Mouse (Mus musculus): ENCODE results near the gene Gm49711. TPM values are rescaled to one million over a fixed set of nuclear protein-coding genes. Genes with fewer than 3 reads are reported as not detected.

The Gm49711 gene
- total RNA-seq, 1 experiment: not detected

GRCm38 (mm10) chr16:92064801-92065200 lies 6.7 kb downstream of the Gm49711 start:
- no peak for DNase-seq (ENCODE audit: low read depth, low spot score)
- Histone ChIP-seq H3K4me1 (ENCODE audit: control insufficient read depth in 2 of 2, insufficient read depth in 2 of 2, low read length in 2 of 2, poor library complexity in 1 of 2) (peaks cover 0 to 5% of the 10 kb centered on the region in 2 experiments; a peak in 1 of 4 replicates), H3K27ac (ENCODE audit: insufficient read depth, low read depth, low read length, poor library complexity, severe bottlenecking) (no peak overlapping the region), H3K9ac (ENCODE audit: insufficient read depth, low read depth, low read length, poor library complexity, severe bottlenecking) (no peak overlapping the region), H3K36me3 (ENCODE audit: control insufficient read depth, insufficient read depth, low read length, poor library complexity, severe bottlenecking) (0 out of 2 replicates have a peak, but pooled peaks cover 5% of the 10 kb centered on the region), H3K4me3 (ENCODE audit: insufficient read depth in 1 of 2, low read depth in 1 of 2, low read length in 2 of 2, poor library complexity in 1 of 2, severe bottlenecking in 1 of 2) (no peak overlapping the region), H3K9me3 (ENCODE audit: control insufficient read depth, insufficient read depth, low read depth, low read length) (no peaks in the 10 kb centered on the region)
- TF ChIP-seq CHD2 (IDR thresholded peaks at IDR 0.05; ENCODE audit: low read depth, low read length): no peak
- no peak for TF ChIP-seq HCFC1 (IDR thresholded peaks at IDR 0.05; ENCODE audit: borderline replicate concordance, insufficient read depth, low read length)
- TF ChIP-seq ZC3H11A (IDR thresholded peaks at IDR 0.05; ENCODE audit: borderline replicate concordance, low read depth, low read length): no peak
- no peak for TF ChIP-seq ZNF384 (IDR thresholded peaks at IDR 0.05; ENCODE audit: low read depth, low read length)
- no peak for TF ChIP-seq MAFK (IDR thresholded peaks at IDR 0.05; ENCODE audit: insufficient read depth, low read depth, low read length)
- in situ Hi-C loops (cut with MboI; ENCODE audit: low sequenced_read_pairs in 2 of 2, unreplicated experiment in 2 of 2): no loop called here

- H3K9ac ChIP-seq (ENCODE audit: insufficient read depth, low read depth, low read length, poor library complexity, severe bottlenecking): no peak overlapping the region
- H3K4me1 ChIP-seq (ENCODE audit: control insufficient read depth in 2 of 2, insufficient read depth in 2 of 2, low read length in 2 of 2, poor library complexity in 1 of 2): peaks cover 0 to 3% of the 10 kb centered on the region in 2 experiments; a peak in 1 of 4 replicates
- in situ Hi-C loops (cut with MboI; ENCODE audit: low sequenced_read_pairs in 2 of 2, unreplicated experiment in 2 of 2): no loop called here
- no peak for DNase-seq (ENCODE audit: low read depth, low spot score)
- H3K4me3 ChIP-seq (ENCODE audit: insufficient read depth in 1 of 2, low read depth in 1 of 2, low read length in 2 of 2, poor library complexity in 1 of 2, severe bottlenecking in 1 of 2): no peak overlapping the region
- TF ChIP-seq HCFC1 (IDR thresholded peaks at IDR 0.05; ENCODE audit: borderline replicate concordance, insufficient read depth, low read length) (no peak), CHD2 (IDR thresholded peaks at IDR 0.05; ENCODE audit: low read depth, low read length) (no peak), ZC3H11A (IDR thresholded peaks at IDR 0.05; ENCODE audit: borderline replicate concordance, low read depth, low read length) (no peak), ZNF384 (IDR thresholded peaks at IDR 0.05; ENCODE audit: low read depth, low read length) (no peak), MAFK (IDR thresholded peaks at IDR 0.05; ENCODE audit: insufficient read depth, low read depth, low read length) (no peak)
- peaks cover 6% of the 10 kb centered on the region; the same call in 1 of the 2 replicates for H3K36me3 ChIP-seq (ENCODE audit: control insufficient read depth, insufficient read depth, low read length, poor library complexity, severe bottlenecking)
- H3K27ac ChIP-seq (ENCODE audit: insufficient read depth, low read depth, low read length, poor library complexity, severe bottlenecking): no peak overlapping the region
- H3K9me3 ChIP-seq (ENCODE audit: control insufficient read depth, insufficient read depth, low read depth, low read length): no peaks in the 10 kb centered on the region
These were observed 12.2 kb downstream of the Gm49711 start for GRCm38 (mm10) chr16:92070338-92070737.

- no peak for TF ChIP-seq CHD2 (IDR thresholded peaks at IDR 0.05; ENCODE audit: low read depth, low read length)
- TF ChIP-seq HCFC1 (IDR thresholded peaks at IDR 0.05; ENCODE audit: borderline replicate concordance, insufficient read depth, low read length): no peak
- no peak for TF ChIP-seq MAFK (IDR thresholded peaks at IDR 0.05; ENCODE audit: insufficient read depth, low read depth, low read length)
- no peak for TF ChIP-seq ZNF384 (IDR thresholded peaks at IDR 0.05; ENCODE audit: low read depth, low read length)
- TF ChIP-seq ZC3H11A (IDR thresholded peaks at IDR 0.05; ENCODE audit: borderline replicate concordance, low read depth, low read length): no peak
- no peaks in the 10 kb centered on the region for H3K9me3 ChIP-seq (ENCODE audit: control insufficient read depth, insufficient read depth, low read depth, low read length)
- H3K9ac ChIP-seq (ENCODE audit: insufficient read depth, low read depth, low read length, poor library complexity, severe bottlenecking): no peak overlapping the region
- peaks cover 10% of the 10 kb centered on the region; the same call in 1 of the 2 replicates for H3K36me3 ChIP-seq (ENCODE audit: control insufficient read depth, insufficient read depth, low read length, poor library complexity, severe bottlenecking)
- in situ Hi-C loops (cut with MboI; ENCODE audit: low sequenced_read_pairs in 2 of 2, unreplicated experiment in 2 of 2): no loop called here
- H3K4me1 ChIP-seq (ENCODE audit: control insufficient read depth in 2 of 2, insufficient read depth in 2 of 2, low read length in 2 of 2, poor library complexity in 1 of 2): no peaks in the 10 kb centered on the region
- no peak overlapping the region for H3K27ac ChIP-seq (ENCODE audit: insufficient read depth, low read depth, low read length, poor library complexity, severe bottlenecking)
- DNase-seq (ENCODE audit: low read depth, low spot score): no peak
- H3K4me3 ChIP-seq (ENCODE audit: insufficient read depth in 1 of 2, low read depth in 1 of 2, low read length in 2 of 2, poor library complexity in 1 of 2, severe bottlenecking in 1 of 2): no peak overlapping the region
These were observed 18.7 kb downstream of the Gm49711 start for GRCm38 (mm10) chr16:92076797-92077196.

GRCm38 (mm10) chr16:92083771-92084453 lies 25.8 kb downstream of the Gm49711 start:
- no peak overlapping the region for H3K9ac ChIP-seq (ENCODE audit: insufficient read depth, low read depth, low read length, poor library complexity, severe bottlenecking)
- no peaks in the 10 kb centered on the region for H3K36me3 ChIP-seq (ENCODE audit: control insufficient read depth, insufficient read depth, low read length, poor library complexity, severe bottlenecking)
- TF ChIP-seq ZC3H11A (IDR thresholded peaks at IDR 0.05; ENCODE audit: borderline replicate concordance, low read depth, low read length) (no peak), ZNF384 (IDR thresholded peaks at IDR 0.05; ENCODE audit: low read depth, low read length) (no peak), MAFK (IDR thresholded peaks at IDR 0.05; ENCODE audit: insufficient read depth, low read depth, low read length) (no peak), HCFC1 (IDR thresholded peaks at IDR 0.05; ENCODE audit: borderline replicate concordance, insufficient read depth, low read length) (no peak), CHD2 (IDR thresholded peaks at IDR 0.05; ENCODE audit: low read depth, low read length) (no peak)
- no peak overlapping the region for H3K27ac ChIP-seq (ENCODE audit: insufficient read depth, low read depth, low read length, poor library complexity, severe bottlenecking)
- in situ Hi-C loops (cut with MboI; ENCODE audit: low sequenced_read_pairs in 2 of 2, unreplicated experiment in 2 of 2): no loop called here
- no peaks in the 10 kb centered on the region for H3K9me3 ChIP-seq (ENCODE audit: control insufficient read depth, insufficient read depth, low read depth, low read length)
- H3K4me3 ChIP-seq (ENCODE audit: insufficient read depth in 1 of 2, low read depth in 1 of 2, low read length in 2 of 2, poor library complexity in 1 of 2, severe bottlenecking in 1 of 2): no peak overlapping the region
- 0 out of 4 replicates have a peak, but pooled peaks cover 0 to 1% of the 10 kb centered on the region in 2 experiments for H3K4me1 ChIP-seq (ENCODE audit: control insufficient read depth in 2 of 2, insufficient read depth in 2 of 2, low read length in 2 of 2, poor library complexity in 1 of 2)
- DNase-seq (ENCODE audit: low read depth, low spot score): no peak
